Mouse (Mus musculus) regulatory T cell (primary cell): ENCODE measurements at regions not wholly inside any gene's neighbourhood (a gene's known extent, or its start where the extent isn't known, plus 50 kb on each side); places are given as distances from the start of the nearest gene placed in this dataset.
"Not testable (repeated sequence)": the region's sequence is repeated elsewhere in the genome, so short reads cannot be mapped to it uniquely, and the experiment has no call there.

Experiments
- in situ Hi-C: fragments of 300-600 bp; cut with MboI, MseI; formaldehyde crosslinking; loops from one replicate; pipeline ENCODE4 v1.15.1; 2025; ENCODE audit warnings: high pct_unique_total_duplicates

DNA sequence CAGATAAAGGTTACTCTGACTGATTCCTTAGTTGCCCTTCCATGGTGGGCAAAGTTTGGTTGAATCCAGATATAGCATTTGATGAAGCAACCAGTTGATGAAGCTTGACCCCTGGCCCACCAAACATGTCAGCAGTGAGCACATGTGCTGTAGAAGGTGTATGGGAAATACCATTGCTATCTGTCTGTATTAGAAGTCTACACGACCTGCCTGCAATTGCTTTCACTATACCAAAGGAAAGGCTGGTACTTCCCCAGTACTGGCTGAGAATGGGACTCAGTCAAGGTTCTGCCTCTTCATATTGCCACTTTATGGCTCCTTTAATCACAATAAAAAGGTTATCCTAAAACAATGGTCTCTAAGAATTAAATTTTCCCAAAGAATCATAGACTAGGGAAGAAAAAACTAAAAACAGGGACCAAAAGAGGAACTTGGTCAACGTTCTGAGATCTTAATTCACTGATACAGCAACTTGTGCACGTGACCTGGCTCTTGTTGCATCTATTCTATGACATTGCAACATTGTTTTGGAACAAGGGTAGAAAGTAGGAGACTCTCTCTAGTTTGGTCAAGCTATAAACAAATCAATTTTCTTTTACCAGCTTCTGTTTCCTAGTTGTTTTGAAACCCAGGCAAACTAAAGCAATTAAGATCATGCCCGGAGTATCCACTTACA is 284.0 kb downstream of the Rapgef2 start:
- in situ Hi-C loops: no loop called here

DNA sequence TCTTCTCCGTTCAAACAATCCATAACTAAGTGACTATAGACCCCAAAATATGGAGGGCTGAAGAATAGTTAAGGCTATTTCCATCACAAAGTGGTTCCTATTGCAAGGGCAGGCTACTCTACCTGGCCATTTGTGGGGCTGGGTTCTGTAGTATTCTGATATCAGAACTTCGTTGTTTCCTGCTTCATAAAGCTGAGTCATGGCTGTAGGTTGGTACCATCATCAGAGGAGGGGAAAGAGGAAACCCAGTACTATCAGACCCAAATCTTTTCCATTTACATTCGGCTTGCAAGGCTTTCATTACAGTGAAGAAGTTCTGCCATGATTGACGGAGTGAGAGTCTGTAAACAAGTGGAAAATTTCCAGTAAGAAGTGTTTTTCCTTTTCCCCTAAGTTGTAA is 284.6 kb downstream of the Rapgef2 start:
- in situ Hi-C loops: no loop called here

DNA sequence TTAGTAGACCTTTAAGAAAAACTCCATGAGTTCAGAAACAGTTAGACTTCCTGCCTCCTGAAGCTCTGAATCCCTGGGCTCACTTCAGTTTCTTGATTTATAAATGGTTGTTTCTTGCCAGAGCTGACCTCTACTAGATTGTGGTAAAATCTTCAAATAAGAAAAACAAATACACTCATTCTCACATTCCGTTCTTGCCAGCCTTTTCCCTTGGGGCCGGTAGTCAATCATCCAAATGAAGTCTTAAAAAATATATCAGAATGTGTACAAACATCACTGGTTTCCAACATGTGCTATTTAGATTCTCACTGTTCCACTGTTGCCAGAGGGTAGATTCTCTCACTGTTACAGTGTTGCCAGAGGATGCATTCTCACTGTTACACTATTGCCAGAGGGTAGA is 286.0 kb downstream of the Rapgef2 start:
- in situ Hi-C loops: no loop called here

DNA sequence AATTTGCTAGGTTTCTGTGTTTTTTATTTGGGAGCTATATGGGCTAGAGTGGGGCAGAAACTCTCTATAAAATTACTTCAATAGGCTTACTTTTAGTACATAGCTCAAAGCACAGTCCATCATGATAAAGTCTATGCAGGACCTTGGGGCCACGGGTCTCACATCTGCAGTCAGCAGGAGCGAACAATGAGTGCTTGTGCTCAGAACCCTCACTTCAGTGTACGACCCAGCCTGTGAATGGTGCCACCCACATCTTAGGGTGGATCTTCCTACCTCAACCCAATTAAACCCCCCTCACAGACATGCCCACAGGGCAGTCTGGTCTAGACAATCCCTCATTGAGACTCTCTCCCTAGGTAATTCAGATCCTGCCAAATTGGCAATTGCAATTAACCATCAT is 286.5 kb downstream of the Rapgef2 start:
- in situ Hi-C loops: no loop called here

DNA sequence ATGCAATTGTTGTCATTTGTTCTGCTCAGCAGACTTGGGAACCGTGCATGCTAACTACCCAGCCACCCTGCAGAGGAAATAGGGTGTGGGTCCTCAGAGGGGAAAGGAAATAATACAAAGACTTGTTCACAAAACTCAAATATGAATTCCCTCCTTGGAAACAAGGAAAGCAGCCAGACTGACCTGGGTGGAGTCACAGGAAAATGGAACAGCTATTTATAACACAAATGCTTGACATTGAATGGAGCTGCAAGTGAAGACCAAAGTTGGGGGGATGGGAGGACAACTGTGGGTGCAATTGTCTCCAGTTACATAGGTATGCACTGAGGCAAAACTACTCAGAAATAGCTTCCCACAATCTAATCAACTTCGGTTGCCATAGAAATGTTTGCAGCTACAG is 298.2 kb downstream of the Rapgef2 start:
- in situ Hi-C loops: no loop called here

DNA sequence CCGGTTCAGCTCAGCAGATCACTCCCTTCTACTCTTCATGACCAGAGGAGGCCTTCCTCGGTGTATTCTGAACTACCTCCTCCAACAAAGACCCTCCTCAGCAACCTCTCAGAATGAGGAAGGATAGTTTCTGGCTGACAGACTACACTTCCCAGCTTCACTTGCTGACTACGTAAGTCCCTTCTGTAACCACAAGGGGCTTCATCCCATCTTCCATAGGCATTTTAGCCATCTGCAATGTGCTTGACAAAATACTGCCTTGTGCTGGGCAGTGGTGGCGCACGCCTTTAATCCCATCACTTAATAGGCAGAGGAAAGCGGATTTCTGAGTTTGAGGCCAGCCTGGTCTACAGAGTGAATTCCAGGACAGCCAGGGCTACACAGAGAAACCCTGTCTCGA is 299.6 kb downstream of the Rapgef2 start:
- in situ Hi-C loops: no loop called here

DNA sequence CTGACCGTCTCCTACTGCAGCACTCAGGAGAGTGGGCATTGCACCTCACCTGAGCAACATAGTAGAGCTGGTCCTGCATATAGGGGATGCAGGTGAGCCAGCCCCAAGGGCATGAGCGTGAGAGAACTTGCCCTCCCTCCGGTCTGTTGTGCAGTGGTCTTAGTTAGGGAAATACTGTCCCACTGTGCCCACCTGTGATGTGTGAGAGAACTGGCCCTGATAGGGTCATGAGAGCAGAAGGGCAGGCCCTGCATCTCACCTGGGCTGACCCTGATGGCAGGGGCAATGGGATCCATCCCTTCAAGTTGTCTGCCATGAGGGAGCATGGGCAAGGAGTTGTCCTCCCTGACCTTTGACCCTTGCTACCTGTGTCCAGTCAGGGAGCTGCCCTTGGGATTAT is 305.3 kb downstream of the Rapgef2 start:
- in situ Hi-C loops: no loop called here

DNA sequence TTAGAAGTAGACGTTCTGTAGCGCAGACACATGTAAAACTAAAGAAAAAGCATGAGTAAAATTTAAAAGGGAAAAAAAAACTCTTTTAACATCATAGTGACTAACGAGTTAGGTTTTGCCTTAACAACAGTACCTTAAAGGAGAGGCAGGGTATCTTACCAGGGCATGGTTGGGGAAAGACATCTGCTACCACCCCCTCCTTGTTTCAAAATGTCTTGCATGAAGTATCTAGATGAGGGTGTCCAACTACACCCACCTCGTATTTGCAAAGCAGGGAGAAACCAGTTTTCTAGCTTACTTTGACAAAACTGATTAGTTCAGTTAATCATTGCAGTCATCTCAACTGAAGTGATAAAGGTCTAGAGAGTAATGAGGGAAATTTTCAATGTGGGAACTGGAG is 307.5 kb downstream of the Rapgef2 start:
- in situ Hi-C loops: no loop called here

DNA sequence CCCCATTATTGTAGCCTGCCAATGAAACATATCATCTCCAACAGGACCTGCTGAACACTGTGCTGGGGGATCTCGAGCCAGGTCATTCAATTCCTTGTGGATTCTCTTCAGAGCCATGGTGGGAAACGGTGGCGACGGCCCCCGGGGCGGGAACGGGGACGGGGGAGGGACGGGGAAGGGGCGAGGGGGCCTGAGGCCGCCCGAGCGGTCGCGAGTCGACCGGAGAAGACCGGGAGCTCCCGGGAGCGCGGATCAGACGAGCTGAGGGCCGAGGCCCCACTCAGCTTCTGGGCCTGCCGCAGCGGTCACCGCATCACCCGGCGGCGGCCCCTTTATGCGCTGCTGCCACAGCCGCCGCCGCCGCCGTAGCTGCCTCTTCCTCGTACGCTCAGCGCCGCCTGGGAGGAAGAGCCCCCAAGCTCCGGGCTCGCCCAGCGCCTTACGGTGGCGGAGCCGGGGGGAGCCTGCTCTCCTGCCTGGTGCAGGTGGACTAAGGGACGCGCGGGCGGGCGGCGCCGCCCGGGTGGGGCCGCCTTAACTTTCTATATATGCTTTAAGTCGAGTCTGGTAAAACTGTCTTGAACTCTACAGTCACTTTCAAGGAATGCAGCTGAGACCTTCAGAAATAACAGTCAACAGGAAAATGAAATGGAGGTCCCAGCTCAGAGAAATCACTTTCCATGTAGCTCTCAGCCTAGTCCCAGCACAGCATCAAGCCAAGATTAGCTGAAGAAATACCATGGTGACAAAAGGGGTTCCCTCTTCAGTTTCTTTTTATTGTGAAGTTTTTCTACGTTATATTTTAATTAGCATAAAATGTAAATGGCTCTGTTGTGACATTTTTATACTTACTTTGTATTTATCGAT is 319.4 kb downstream of the Rapgef2 start:
- in situ Hi-C loops: loop anchor here (10.0 kb wide), 1 partner anchor 618 kb away; no protein-coding TSS in a partner anchor

DNA sequence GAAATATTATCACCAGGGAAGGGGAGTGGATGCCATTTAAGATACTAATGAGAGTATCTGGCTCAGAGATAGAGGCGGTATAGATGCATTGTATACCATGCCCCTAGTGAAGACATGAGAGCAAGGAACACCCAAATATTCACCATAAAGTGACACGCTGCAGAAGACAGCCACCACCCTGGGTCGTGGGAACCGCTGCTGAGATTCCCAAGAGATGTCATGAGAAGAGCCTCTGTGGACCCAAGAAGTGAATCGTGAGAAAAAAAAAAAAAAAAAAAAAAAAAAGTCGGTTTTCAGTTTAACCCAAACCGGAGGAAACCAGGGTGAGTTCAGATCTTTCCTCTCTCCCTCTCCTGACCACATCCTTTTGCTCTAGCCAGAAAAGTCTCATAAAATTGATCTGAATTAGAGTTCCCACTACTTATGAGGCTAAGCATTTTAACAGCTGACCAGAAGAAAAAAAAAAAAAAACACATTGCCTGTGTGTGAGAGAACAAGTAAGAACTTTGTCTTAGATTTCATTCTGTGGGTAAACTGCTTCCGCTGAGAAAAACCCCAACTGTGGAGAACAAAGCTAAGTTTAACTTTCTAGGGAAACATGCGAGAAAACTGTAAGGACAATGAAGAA is 322.0 kb downstream of the Rapgef2 start:
- in situ Hi-C loops: loop anchor here (10.0 kb wide), 1 partner anchor 620 kb away; no protein-coding TSS in a partner anchor

DNA sequence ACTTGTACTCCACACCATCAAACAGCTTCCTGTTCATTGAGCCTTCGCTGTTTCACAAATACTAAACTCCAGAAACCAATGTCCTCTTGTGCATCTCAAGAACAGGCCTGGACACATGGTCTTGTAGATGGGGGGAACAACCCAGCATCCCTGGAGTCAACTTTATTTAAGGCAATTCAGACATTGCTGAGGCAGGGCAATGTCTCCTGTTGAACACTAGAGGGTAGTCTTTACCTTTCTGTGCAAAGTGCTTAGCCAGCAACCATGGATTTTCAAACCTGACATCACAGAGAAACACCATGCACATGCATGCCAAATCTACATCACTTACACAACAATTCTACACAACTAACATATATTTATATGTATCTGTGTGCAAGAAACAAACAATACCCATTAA is 327.5 kb downstream of the Rapgef2 start:
- in situ Hi-C loops: loop anchor here (5.0 kb wide), 1 partner anchor 239 kb away; no protein-coding TSS in a partner anchor

DNA sequence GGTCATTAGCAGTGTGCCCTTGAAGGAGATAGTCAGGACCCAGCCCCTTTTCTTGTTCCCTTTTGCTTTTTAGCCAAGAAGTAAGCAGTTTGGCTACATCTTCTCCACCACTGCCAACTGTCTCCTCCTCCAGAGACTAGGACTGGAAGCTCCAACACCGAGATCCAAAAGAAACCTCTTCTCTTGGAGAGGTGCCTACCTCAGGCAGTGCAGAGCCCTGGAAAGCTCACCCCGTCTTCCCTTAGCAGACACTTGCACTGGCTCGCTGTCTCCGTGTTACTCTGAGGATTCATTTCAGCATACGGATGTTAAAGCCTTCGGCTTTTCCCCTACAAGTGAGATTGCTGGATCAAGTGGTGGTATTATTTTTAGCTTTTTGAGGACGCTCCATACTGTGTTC is 331.0 kb downstream of the Rapgef2 start:
- in situ Hi-C loops: loop anchor here (5.0 kb wide), 1 partner anchor 242 kb away; no protein-coding TSS in a partner anchor

DNA sequence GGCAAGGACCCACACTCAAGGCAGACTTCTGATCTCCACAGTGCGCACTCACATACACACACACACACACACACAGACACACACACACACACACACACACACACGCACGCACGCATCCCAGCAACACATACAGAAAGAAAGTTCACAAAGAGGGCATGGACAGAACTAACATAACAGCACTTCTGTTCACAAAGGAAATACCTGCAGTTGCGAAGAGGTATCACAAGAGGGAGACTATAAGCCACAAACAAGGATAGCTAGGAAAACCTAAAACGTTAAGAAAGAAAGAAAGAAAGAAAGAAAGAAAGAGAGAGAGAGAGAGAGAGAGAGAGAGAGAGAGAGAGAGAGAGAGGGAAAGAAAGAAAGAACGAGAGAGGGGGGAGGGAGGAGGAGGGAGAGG is 336.9 kb downstream of the Rapgef2 start:
- in situ Hi-C loops: not testable (repeated sequence)

DNA sequence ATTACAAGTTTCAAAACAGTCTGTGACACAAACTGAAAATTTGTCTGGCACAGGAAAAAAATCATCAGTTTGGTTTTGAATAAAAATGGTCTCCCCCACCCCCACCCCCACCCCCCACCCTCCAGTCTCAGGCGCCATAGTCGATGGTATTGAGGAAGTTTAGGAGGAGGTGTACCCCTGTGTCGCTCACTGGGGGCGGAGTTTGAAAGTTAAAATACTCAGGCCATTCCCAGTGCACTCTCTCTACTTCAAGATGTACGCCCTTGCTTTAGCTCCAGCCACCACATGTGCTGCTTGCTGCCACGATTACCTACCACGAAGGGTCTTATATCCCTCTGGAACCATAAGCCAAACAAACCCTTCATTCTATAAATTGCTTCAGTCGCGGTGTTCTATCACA is 337.6 kb downstream of the Rapgef2 start:
- in situ Hi-C loops: no loop called here

DNA sequence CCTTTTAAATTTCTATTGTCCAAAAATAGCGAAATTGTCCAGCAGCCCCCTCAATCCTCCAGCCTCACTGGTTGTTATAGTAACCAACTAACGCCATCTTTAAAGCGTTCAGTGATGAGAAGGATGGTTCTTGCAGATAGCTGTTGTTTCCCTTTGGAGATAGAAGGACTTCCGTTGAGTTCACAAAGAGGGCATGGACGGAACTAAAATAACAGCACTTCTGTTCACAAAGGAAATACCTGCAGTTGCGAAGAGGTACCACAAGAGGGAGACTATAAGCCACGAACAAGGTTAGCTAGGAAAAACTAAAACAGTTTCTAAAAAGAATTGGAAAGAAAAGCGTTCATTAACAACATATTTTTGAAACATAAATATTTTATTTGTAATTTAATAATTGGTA is 338.1 kb downstream of the Rapgef2 start:
- in situ Hi-C loops: no loop called here

DNA sequence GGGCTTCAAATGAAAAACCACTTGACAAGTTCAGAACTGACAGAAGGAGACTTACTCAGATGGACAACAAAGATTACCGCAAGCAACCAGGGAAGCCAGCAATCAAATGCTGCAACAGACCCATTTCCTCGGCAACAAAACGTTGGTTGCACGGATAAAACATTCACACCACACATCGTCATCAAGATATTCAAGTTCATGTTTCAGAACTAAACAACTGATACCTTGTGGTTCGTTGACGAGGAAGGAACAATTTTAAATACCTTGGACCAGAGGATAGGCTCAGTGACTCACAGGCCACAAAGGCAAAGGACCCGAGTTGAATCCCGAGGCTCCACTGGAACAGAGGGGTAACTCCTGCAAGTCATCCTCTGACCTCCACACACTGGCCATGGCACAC is 339.1 kb downstream of the Rapgef2 start:
- in situ Hi-C loops: no loop called here

DNA sequence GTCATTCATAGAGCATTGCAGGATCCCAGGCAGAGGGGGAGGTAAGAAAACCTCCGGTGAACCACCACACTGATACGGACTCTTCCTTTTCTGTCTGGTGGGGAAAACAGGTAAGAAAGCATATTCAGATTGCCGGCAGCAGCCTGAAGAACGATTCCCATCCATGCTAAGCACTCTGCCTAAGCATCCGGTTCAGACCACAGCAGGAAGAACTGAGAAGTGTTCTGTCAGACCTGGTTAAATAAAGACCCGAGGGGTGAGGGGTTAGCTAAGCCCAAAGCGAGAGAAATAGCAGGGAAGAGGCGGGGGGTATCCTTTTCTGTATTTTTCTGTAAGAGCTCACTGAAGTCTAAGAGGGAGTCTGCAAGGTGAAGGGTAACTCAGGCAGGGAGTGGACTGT is 342.1 kb downstream of the Rapgef2 start:
- in situ Hi-C loops: no loop called here

DNA sequence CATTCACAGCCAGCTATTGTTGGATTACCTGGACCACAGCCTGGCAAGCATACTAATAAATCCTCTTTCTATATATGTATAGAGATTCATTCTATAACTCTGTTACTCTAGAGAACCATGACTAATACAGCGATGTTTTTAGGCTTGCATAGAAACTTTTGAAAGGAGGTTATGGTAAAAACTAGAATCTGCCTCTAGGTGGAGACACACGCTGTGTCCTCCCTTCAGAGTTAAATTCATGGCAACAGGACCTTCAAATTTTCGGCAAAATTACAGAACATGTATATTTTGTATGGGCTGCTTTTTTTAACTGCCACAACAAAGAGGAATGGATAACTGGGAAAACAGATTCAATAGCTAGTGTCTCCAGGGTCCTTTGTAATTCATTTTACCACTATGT is 353.3 kb downstream of the Rapgef2 start:
- in situ Hi-C loops: no loop called here

DNA sequence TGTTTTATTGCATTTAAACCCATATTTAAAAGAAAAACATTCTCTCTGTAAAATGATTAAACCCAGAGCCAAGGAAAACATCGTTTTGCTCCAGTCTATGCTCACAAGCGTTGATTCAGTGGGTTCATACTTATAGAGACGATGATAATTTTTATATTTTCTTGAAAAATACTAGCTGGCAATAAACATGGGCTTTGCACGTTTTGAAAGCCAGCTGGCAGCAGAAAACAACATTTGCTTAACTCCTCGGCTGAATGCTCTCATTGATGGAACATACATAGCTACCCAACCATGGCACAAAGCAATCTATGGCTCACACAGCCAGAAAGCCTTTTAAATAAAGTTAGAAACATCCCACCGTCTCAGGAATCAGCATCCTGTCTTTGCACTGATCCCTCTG is 366.5 kb downstream of the Rapgef2 start:
- in situ Hi-C loops: no loop called here

DNA sequence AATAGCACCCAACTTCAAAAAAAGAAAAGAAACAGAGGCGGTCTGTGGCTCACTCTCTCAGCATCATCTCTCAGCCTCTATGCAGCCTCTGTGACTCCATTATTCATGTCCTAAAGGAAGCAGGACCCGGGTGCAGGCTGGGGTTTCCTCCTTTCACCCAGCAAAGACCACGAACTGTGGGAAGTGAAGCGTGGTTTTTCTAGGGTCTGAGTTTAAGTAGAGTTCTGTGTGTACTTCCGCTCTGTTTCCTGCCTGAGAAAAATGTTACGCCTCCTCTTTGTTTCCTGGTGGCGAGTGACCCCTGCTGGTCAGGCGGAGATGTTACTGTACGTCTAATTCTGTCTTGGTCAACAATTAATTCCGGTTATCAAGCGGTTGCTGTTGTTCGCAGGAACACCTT is 366.9 kb downstream of the Rapgef2 start:
- in situ Hi-C loops: no loop called here

DNA sequence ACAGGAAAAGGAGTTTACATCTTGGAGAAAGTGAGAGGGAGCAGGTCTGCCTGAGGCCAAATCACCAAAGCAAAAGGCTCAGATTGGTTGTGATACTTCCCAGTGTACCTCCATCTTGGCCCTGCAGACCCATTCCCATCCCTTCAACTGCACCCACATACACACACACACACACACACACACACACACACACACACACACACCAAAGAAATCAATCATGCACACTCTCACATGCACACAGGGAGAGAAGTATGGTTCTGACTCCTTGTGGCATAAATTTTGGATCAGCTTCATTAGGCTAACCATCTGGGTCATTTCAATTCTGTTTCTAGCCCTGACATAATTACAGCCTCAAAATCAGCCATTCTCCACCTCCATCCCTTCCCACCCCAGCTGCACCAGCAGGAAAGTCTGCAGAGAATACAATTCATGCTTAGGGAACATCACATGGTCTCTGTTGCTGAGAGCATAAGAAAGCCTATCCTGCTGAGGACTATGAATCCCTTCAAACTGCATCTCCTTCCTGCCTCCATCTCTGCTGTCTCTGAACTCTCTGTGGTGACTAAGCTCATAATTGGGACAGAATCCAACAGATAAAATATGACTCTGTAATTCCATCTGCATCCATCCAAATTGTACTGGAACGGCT is 378.0 kb downstream of the Rapgef2 start:
- in situ Hi-C loops: no loop called here

DNA sequence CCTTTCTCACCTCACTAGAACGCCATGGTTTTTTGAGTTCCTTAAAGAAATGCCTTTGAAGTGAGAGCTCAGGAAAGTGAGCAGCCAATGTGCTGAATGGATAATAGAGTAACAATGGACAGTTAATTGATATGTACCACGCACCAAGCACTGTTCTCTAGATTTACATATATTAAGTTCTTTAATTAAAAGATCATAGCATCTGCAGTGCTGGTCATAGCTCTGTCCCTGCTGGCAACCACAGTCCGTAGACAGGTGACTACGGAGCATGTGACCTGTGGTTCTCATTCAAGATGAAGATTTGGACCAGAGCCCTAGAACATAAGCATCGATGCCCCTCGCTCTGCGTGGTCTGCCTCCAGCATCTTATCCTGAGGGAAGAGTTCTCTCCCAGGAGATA is 378.5 kb downstream of the Rapgef2 start:
- in situ Hi-C loops: no loop called here
